Mouse (Mus musculus) small intestine, adult 2 months (tissue): ENCODE results near the gene Selenos.

Experiments used
- CTCF ChIP-seq: fragments of 200-500 bp; IDR thresholded peaks from 2 replicates; pipeline ENCODE4 v1.5.1; 2012; ENCODE audit warnings: low read depth, mild to moderate bottlenecking, control low read depth, inconsistent platforms, low read length, moderate library complexity, mixed read lengths; ENCODE audit not compliant: insufficient replicate concordance, insufficient read length; ENCODE audit errors: extremely low read depth
- POLR2A ChIP-seq: fragments of 200-500 bp; IDR thresholded peaks from 2 replicates; pipeline ENCODE4 v1.6.1; 2012; ENCODE audit warnings: low read depth, mild to moderate bottlenecking, control low read depth, inconsistent platforms, low read length, moderate library complexity

DNA sequence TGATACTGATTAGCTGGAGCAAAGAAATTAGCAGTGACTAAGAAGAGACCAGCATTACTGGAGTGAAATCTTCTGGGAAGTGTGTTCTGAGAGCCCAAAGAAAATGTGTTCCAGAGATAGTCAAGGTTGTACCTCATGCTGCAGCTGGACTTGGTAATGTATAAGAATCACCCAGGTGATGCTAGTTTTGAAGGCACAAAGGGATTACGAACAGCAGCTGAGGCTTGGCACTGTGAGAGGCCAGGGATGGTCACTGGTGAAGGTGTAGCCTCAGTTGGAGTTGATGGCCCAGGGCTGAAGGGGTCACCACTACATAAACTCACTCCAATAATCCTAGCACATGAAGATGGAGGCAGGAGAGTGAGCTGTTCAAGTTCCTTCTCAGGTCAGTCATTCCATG is 20.7 kb upstream of the Selenos start, which contains the start of gene Snrpa1:
- no peak for TF ChIP-seq CTCF
- no peak for TF ChIP-seq POLR2A
